Mouse (Mus musculus): ENCODE measurements at regions not wholly inside any gene's neighbourhood (a gene's known extent, or its start where the extent isn't known, plus 50 kb on each side); places are given as distances from the start of the nearest gene placed in this dataset.
A peak's percentile ranks its signal among the peaks of the same experiment; 100 is the strongest.

DNA sequence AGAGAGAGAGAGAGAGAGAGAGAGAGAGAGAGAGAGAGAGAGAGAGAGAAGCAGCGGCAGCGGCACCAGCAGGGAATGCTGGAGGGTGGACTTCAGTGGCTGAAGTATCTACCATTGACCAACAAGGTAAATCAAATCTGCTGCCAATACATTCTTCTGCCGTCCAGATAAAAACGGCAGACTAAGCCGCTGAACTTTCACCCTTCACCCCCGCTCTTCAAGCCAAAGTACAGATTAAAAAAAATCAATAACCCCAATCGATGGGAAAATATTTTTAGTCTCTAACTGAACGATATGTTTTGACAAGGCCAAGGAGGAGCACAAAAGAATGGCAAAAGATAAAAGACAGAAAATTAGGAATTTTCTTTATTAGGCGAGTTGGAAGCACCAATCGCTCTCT lies 205.3 kb upstream of the Onecut1 start:
- Histone ChIP-seq H3K9ac (no peak overlapping the region), H3K27ac (peak overlapping the region; percentile 23; the same call in 1 of the 2 replicates), H3K27me3 (no peaks in the 10 kb centered on the region), H3K4me1 (replicated peaks) (0 out of 2 replicates have a peak, but pooled peaks cover 4% of the 10 kb centered on the region), H3K4me2 (no peak overlapping the region), H3K4me3 (no peak overlapping the region), H3K9me3 (no peaks in the 10 kb centered on the region), H3K36me3 (no peaks in the 10 kb centered on the region)
- no peak for ATAC-seq (ENCODE audit: low FRiP score)
- WGBS, result 84% methylated on average over 10 of the region's 10 CpGs

DNA sequence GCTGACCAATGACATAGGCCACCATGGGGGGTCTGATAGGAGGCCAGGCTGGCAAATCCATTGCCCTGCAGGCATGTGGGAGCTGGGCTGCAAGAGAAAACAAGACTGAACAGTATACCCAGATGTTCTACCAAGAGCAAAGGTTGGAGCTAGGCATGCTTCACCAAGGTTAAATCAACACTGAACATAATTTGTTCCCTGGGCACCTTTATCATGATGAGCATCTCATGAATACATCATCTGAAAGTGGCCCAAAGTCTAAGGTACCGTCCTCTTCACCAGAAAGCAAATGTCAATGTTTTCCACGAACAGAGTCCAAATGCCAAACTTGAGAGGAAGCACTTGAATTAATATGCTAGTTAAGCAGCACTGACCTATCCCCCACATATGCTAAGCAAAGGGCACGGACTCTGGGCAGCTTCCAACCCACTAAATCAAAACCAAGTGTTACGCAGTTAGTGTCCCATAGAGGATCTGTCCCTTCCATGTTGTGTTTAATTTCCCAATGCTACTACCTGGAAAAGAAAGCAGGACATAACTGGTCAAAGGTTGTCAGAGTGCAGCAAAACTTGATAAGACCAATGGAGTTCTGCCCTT lies 190.3 kb upstream of the Onecut1 start:
- Histone ChIP-seq H3K4me3 (no peak overlapping the region), H3K4me1 (replicated peaks) (no peaks in the 10 kb centered on the region), H3K27ac (no peak overlapping the region), H3K27me3 (no peaks in the 10 kb centered on the region), H3K9me3 (no peaks in the 10 kb centered on the region), H3K36me3 (no peaks in the 10 kb centered on the region), H3K4me2 (no peak overlapping the region), H3K9ac (no peak overlapping the region)
- WGBS, result 92% methylated on average over 4 of the region's 4 CpGs
- no peak for ATAC-seq (ENCODE audit: low FRiP score)

DNA sequence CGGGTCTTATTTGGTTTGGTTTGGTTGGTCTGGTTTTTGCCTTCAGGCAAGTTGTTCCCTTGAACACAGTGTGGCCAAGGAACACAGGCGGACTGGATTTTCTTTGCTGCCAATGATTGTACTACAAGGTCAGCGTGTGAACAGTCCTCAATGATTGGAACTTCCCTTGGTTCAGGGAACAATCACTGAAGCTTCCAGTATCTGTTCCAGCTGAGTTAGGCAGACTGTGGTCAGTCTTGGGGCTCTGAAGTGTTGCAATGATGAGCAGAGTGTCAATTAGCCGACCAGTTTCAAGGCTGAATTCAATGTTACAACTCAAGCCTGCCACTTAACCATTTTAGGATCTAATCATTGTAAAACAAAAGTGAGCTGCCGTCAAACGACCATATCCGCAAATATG lies 189.5 kb upstream of the Onecut1 start:
- H3K27me3 ChIP-seq, result no peaks in the 10 kb centered on the region
- no peaks in the 10 kb centered on the region for H3K4me1 ChIP-seq (replicated peaks)
- ATAC-seq (ENCODE audit: low FRiP score), result no peak
- H3K27ac ChIP-seq, result no peak overlapping the region
- no peak overlapping the region for H3K4me3 ChIP-seq
- no peak overlapping the region for H3K9ac ChIP-seq
- no peak overlapping the region for H3K4me2 ChIP-seq
- H3K9me3 ChIP-seq, result no peaks in the 10 kb centered on the region
- WGBS, result 93% methylated on average over 7 of the region's 7 CpGs
- no peaks in the 10 kb centered on the region for H3K36me3 ChIP-seq

DNA sequence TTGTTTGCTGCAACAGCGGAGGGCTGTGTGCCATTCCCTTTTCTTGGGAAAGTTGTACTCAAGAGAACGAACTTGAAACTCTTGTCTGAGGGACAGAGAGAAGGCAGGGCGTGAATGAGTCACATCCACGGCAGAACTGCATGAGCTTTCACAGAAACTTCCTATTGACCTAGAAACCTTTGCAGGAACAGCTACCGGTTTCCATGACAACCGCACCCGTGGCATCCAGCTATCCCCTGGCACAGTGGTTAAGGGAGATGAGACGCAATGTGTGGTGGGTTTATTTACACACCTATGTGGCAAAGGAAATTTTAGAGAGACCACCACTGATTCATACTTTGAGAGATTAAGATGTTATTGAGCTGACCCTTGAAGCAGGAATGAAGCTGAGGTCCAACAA lies 163.5 kb upstream of the Onecut1 start:
- 60% methylated on average over 8 of the region's 8 CpGs for WGBS
- Histone ChIP-seq H3K36me3 (no peaks in the 10 kb centered on the region), H3K4me3 (no peak overlapping the region), H3K9ac (no peak overlapping the region), H3K27me3 (no peaks in the 10 kb centered on the region), H3K4me2 (no peak overlapping the region), H3K9me3 (no peaks in the 10 kb centered on the region), H3K4me1 (replicated peaks) (peaks cover 2% of the 10 kb centered on the region; the same call in 1 of the 2 replicates), H3K27ac (no peak overlapping the region)
- no peak for ATAC-seq (ENCODE audit: low FRiP score)

DNA sequence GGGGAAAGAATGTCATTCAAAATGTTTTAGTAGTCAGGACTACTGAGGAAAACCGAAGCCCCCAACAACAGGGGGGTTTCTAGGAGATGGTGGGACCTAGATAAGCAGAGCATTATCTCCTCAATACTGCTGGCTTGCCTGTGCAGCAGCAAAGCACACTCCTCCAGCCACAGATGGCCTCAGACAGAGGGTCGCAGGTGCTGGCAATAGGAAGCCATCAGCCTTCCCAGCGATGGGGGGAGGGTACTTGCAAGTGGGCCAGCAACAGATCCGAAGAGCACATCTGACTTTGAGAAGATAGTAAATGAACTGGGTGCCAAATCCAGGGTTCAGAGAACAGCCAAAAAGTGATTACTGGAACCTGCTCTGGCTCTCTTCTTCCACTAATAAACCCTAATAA lies 156.0 kb upstream of the Onecut1 start:
- H3K4me2 ChIP-seq, result no peak overlapping the region
- no peak overlapping the region for H3K4me3 ChIP-seq
- no peaks in the 10 kb centered on the region for H3K9me3 ChIP-seq
- whole genome bisulfite sequencing, result 39% methylated on average over 4 of the region's 4 CpGs
- no peak overlapping the region; the same call in 1 of the 2 replicates for H3K27ac ChIP-seq
- H3K4me1 ChIP-seq (replicated peaks), result peaks cover 21% of the 10 kb centered on the region
- no peak overlapping the region for H3K9ac ChIP-seq
- ATAC-seq (ENCODE audit: low FRiP score), result peak; percentile 68; the same call in 1 of the 2 replicates
- no peaks in the 10 kb centered on the region for H3K36me3 ChIP-seq
- H3K27me3 ChIP-seq, result no peaks in the 10 kb centered on the region

DNA sequence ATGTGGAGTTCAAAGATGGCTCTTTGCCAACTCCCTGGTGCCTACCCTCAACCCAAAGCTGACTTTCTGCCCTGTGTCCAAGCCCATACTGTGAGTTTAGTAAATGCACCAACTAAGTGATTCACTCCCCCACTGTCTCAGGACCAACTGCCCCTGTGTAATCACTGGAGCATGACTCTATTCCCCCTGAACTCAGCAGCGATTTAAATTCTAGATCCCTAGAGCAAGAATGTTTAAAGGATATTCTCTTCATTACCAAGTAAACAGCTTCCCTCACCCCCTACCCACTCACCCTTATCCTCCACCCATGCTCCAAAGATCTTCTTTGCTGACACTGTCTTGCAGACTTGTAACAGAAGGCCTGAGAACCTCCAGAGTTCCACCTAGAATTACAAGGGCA lies 154.1 kb upstream of the Onecut1 start:
- Histone ChIP-seq H3K4me3 (no peak overlapping the region), H3K4me2 (no peak overlapping the region), H3K4me1 (replicated peaks) (peaks cover 20% of the 10 kb centered on the region), H3K27ac (no peak overlapping the region), H3K9ac (no peak overlapping the region), H3K9me3 (no peaks in the 10 kb centered on the region), H3K36me3 (no peaks in the 10 kb centered on the region), H3K27me3 (no peaks in the 10 kb centered on the region)
- no peak for ATAC-seq (ENCODE audit: low FRiP score)
- 50% methylated on average over 1 of the region's 1 CpGs for WGBS

DNA sequence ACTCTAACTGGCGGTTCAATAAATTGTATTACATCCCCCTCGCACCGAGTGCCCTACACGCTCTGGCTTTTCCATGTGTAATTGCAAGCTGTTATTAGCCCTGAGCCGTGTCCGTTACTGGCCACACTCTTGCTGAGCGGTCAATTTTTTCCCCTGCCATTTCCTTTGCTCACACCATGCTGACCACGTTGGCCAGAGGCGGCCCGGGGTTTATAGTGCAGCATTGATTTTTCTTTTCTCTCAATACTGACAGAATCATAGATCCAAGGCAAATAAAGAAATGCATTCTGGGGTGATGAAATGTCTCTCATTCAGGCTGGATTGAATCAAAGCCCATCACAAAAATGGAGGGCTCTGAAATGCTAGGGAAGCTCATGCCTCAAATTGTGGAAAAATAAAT lies 150.0 kb upstream of the Onecut1 start:
- no peak overlapping the region for H3K4me3 ChIP-seq
- no peaks in the 10 kb centered on the region for H3K36me3 ChIP-seq
- H3K9me3 ChIP-seq, result no peaks in the 10 kb centered on the region
- no peak overlapping the region for H3K4me2 ChIP-seq
- ATAC-seq (ENCODE audit: low FRiP score), result no peak
- WGBS, result 83% methylated on average over 10 of the region's 10 CpGs
- H3K27me3 ChIP-seq, result no peaks in the 10 kb centered on the region
- peaks cover 9% of the 10 kb centered on the region for H3K4me1 ChIP-seq (replicated peaks)
- H3K9ac ChIP-seq, result no peak overlapping the region
- H3K27ac ChIP-seq, result 0 out of 2 replicates have a peak overlapping the region, but pooled peaks have one; percentile 23

DNA sequence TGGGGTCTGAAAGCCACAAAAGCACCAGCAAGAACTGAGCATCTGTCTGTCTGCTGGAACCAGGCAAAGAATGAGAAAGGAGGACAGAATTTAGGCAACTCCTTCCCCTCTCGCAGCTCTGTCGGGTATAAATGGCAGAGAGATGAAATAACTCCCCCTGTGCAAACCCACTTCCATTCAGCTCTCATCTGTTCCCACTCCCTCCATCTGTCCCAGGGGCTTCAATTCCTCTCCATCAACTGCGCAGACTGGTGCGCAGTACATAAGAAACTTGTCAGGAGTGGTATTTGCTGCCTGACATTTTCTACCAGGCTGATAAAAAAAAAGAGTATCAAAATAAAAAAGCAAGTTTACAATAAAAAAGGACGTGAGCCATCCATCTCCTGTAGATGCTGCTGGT lies 129.3 kb upstream of the Onecut1 start:
- no peak overlapping the region for H3K9ac ChIP-seq
- H3K4me2 ChIP-seq, result no peak overlapping the region
- no peaks in the 10 kb centered on the region for H3K36me3 ChIP-seq
- no peaks in the 10 kb centered on the region for H3K4me1 ChIP-seq (replicated peaks)
- no peak overlapping the region for H3K27ac ChIP-seq
- no peaks in the 10 kb centered on the region for H3K27me3 ChIP-seq
- WGBS, result 75% methylated on average over 5 of the region's 5 CpGs
- no peaks in the 10 kb centered on the region for H3K9me3 ChIP-seq
- ATAC-seq (ENCODE audit: low FRiP score), result no peak
- no peak overlapping the region for H3K4me3 ChIP-seq

DNA sequence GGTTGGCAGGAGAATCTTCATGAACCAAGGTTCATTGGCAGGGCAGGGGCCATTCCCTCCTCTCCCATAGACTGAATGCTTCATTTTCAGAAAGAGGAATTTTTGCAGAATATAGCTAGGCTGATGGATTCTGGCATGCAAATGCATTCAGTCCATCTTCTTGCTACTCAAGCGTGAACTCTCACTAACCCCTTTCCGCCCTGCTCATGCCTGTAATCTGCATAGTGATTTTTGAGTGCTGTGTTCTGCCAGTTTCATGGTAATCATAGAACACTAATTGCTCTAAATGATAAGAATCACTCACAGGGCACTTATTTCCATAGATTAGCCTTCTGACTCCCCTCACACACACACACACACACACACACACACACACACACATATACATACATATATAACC lies 119.8 kb upstream of the Onecut1 start:
- WGBS, result 61% methylated on average over 2 of the region's 2 CpGs
- Histone ChIP-seq H3K27ac (no peak overlapping the region), H3K4me3 (no peak overlapping the region)

DNA sequence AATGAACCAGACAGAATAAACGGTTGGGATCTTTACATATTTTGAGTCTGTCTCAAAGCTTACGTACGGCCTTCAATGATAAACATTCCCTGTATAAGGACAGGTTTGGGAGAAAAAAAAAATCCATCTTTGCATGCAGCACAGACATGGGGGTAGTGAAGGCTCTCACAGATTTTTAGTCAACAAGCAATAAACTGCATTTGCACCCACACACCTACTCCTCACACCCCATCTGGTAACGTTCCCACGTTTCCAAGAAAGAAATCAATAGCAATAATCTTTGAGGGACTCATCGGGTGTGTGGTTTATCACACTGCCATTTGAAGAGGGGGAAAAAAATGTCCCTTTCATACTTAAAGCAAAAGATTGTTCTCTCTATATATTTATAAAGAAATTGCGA lies 113.8 kb upstream of the Onecut1 start:
- 84% methylated on average over 7 of the region's 7 CpGs for WGBS
- Histone ChIP-seq H3K4me3 (no peak overlapping the region), H3K27ac (no peak overlapping the region), H3K4me2 (no peak overlapping the region), H3K36me3 (no peaks in the 10 kb centered on the region), H3K9me3 (no peaks in the 10 kb centered on the region), H3K27me3 (no peaks in the 10 kb centered on the region), H3K9ac (no peak overlapping the region), H3K4me1 (replicated peaks) (no peaks in the 10 kb centered on the region)
- ATAC-seq (ENCODE audit: low FRiP score), result no peak

More for the DNA sequence above, 119.8 kb upstream of the Onecut1 start:
- no peak for ATAC-seq (ENCODE audit: low FRiP score)
- Histone ChIP-seq H3K36me3 (no peaks in the 10 kb centered on the region), H3K27me3 (no peaks in the 10 kb centered on the region), H3K4me1 (replicated peaks) (no peaks in the 10 kb centered on the region), H3K9ac (no peak overlapping the region), H3K9me3 (no peaks in the 10 kb centered on the region), H3K4me2 (no peak overlapping the region)

DNA sequence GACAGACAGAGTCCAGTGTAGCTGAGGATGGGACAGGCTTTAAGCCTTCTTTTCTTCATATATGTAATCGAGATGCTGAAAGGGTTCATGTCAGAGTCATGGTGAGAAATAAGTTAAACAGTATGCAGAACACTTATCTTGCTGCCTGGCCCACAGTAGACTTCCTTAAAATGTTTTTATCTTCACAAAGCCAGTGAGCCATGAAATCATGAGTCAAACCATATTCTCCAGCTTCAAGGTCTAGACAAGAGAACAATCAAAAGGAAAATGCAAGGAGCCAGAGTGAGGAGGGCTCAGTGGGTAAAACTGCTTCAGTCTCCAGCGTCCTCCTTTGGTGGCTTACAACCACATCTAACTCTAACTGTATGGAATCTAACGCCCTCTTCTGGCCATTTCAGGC lies 103.7 kb upstream of the Onecut1 start:
- ATAC-seq (ENCODE audit: low FRiP score), result no peak
- Histone ChIP-seq H3K27me3 (no peaks in the 10 kb centered on the region), H3K4me2 (no peak overlapping the region), H3K9me3 (peaks cover 5% of the 10 kb centered on the region; the same call in 1 of the 2 replicates), H3K9ac (no peak overlapping the region), H3K4me1 (replicated peaks) (no peaks in the 10 kb centered on the region), H3K27ac (no peak overlapping the region), H3K36me3 (no peaks in the 10 kb centered on the region), H3K4me3 (no peak overlapping the region)
- WGBS, result 69% methylated on average over 3 of the region's 3 CpGs

DNA sequence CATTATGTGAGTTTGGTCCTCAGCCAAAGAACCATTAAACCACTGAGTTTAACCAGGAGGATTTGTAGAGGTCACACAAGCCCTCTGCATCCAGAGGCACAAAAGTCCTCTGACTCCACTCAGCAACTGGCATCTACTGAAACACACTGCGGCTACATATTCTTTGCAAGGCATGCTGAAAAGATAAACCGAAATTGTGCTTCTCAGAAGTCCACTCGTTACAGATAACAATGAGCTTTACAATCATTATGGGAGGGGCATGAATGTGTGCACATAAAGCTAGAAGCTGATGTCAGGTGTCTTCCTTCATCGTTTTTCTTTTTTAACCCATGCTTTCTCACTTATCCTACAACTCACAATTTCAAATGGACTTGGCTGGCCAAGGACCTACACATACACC lies 102.8 kb upstream of the Onecut1 start:
- Histone ChIP-seq H3K4me1 (replicated peaks) (no peaks in the 10 kb centered on the region), H3K27ac (no peak overlapping the region), H3K4me3 (no peak overlapping the region), H3K9me3 (peaks cover 5% of the 10 kb centered on the region; the same call in 1 of the 2 replicates), H3K36me3 (no peaks in the 10 kb centered on the region), H3K27me3 (no peaks in the 10 kb centered on the region), H3K9ac (no peak overlapping the region), H3K4me2 (no peak overlapping the region)
- WGBS, result 94% methylated on average over 4 of the region's 4 CpGs
- ATAC-seq (ENCODE audit: low FRiP score), result no peak

DNA sequence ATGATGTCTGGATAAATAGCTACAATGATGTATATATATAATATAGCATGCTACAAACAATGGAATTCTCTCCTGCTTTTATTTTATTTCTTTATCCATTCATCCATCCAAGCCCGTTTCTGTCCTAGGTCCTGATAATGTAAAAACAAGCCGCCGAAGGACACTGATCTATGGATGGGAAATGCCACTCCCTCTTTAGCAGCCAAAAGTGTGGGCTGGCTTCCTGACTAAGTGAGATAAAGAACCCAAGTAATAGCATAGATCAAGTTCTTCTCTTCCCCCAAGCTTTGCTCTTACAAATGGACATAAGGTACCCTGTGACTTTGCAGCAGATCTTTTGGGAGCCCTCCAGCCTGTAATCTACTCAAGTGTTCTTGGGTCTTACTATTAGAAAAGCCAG lies 81.3 kb upstream of the Onecut1 start:
- ATAC-seq (ENCODE audit: low FRiP score), result no peak
- Histone ChIP-seq H3K9me3 (no peaks in the 10 kb centered on the region), H3K9ac (no peak overlapping the region), H3K27me3 (no peaks in the 10 kb centered on the region), H3K4me1 (replicated peaks) (no peaks in the 10 kb centered on the region), H3K4me3 (no peak overlapping the region), H3K4me2 (no peak overlapping the region), H3K27ac (no peak overlapping the region), H3K36me3 (no peaks in the 10 kb centered on the region)
- WGBS, result 89% methylated on average over 3 of the region's 3 CpGs
